Mouse (Mus musculus) c-Kit-positive CD71-negative TER-119-negative erythroid progenitor cells, embryonic 14.5 days (primary cell): ENCODE results near the gene Cpe.

Source experiments
- DNase-seq: peaks from one replicate; pipeline ENCODE4 v3.0.0-alpha.2; 2013; ENCODE audit warnings: low read depth

Gene Cpe

GRCm38 (mm10) chr8:64692651-64693201 lies at the start of gene Cpe:
Gene Cpe, minus strand, starts transcription at chr8:64693054.
- DNase-seq, result peak; percentile 34

GRCm38 (mm10) chr8:64740547-64741211 lies 47.8 kb upstream of the Cpe start:
- no peak for DNase-seq

GRCm38 (mm10) chr8:64738916-64739315 lies 46.1 kb upstream of the Cpe start:
- no peak for DNase-seq

GRCm38 (mm10) chr8:64736767-64737323 lies 44.0 kb upstream of the Cpe start:
- DNase-seq, result no peak

- DNase-seq, result no peak
Observed at GRCm38 (mm10) chr8:64735161-64735560, 42.3 kb upstream of the Cpe start.

GRCm38 (mm10) chr8:64733271-64733943 lies 40.6 kb upstream of the Cpe start, which contains the start of gene Msmo1:
Gene Msmo1, minus strand, starts transcription at chr8:64733792.
- DNase-seq, result peak; percentile 92

- DNase-seq, result no peak
Observed at GRCm38 (mm10) chr8:64732596-64732995, 39.7 kb upstream of the Cpe start.

GRCm38 (mm10) chr8:64728156-64728555 lies 35.3 kb upstream of the Cpe start:
- DNase-seq, result no peak

GRCm38 (mm10) chr8:64726190-64726695 lies 33.4 kb upstream of the Cpe start:
- peak; percentile 19 for DNase-seq

GRCm38 (mm10) chr8:64723206-64723605 lies 30.4 kb upstream of the Cpe start:
- DNase-seq, result no peak

GRCm38 (mm10) chr8:64717868-64718267 lies 25.0 kb upstream of the Cpe start:
- DNase-seq, result no peak

GRCm38 (mm10) chr8:64712499-64712898 lies 19.6 kb upstream of the Cpe start:
- no peak for DNase-seq

GRCm38 (mm10) chr8:64711544-64711943 lies 18.7 kb upstream of the Cpe start:
- no peak for DNase-seq

- no peak for DNase-seq
Observed at GRCm38 (mm10) chr8:64707481-64707880, 14.6 kb upstream of the Cpe start.

GRCm38 (mm10) chr8:64703191-64703590 lies 10.3 kb upstream of the Cpe start:
- DNase-seq, result no peak

GRCm38 (mm10) chr8:64691591-64692401 lies 1.1 kb downstream of the Cpe start:
- DNase-seq, result no peak

- no peak for DNase-seq
Observed at GRCm38 (mm10) chr8:64690845-64691244, 2.0 kb downstream of the Cpe start.

- DNase-seq, result no peak
Observed at GRCm38 (mm10) chr8:64690306-64690705, 2.5 kb downstream of the Cpe start.

- DNase-seq, result no peak
Observed at GRCm38 (mm10) chr8:64688741-64689140, 4.1 kb downstream of the Cpe start.

GRCm38 (mm10) chr8:64688161-64688560 lies 4.7 kb downstream of the Cpe start:
- no peak for DNase-seq

GRCm38 (mm10) chr8:64682501-64682900 lies 10.4 kb downstream of the Cpe start:
- no peak for DNase-seq

- no peak for DNase-seq
Observed at GRCm38 (mm10) chr8:64676381-64676780, 16.5 kb downstream of the Cpe start.
